Mouse (Mus musculus) myocyte (in vitro differentiated cells): ENCODE results near the gene Casp3. TPM values are rescaled to one million over a fixed set of nuclear protein-coding genes. Genes with fewer than 3 reads are reported as not detected.

Experiments used
- H3K27me3 ChIP-seq: one replicate; pipeline ENCODE4 v1.6.1; 2011; ENCODE audit not compliant: control insufficient read depth, insufficient read depth, insufficient read length
- H3K36me3 ChIP-seq: one replicate; pipeline ENCODE4 v1.6.1; 2011; ENCODE audit not compliant: control insufficient read depth, insufficient read depth
- H3K4me2 ChIP-seq: one replicate; pipeline ENCODE4 v1.6.1; 2011; ENCODE audit warnings: low read depth, control low read depth
- H3K4me3 ChIP-seq: one replicate; pipeline ENCODE4 v1.5.1; 2011; ENCODE audit warnings: mild to moderate bottlenecking, control low read depth, moderate library complexity
- H3K79me2 ChIP-seq: one replicate; pipeline ENCODE4 v1.6.1; 2011; ENCODE audit not compliant: control insufficient read depth, insufficient read depth
- H3ac ChIP-seq: one replicate; pipeline ENCODE4 v1.6.1; 2011; ENCODE audit not compliant: control insufficient read depth, insufficient read length
- CEBPB ChIP-seq: IDR thresholded peaks from 2 replicates; pipeline ENCODE4 v1.6.1; 2011; ENCODE audit warnings: mild to moderate bottlenecking, moderate library complexity; ENCODE audit not compliant: poor library complexity, insufficient read depth, severe bottlenecking
- E2F4 ChIP-seq: IDR thresholded peaks from one replicate; pipeline ENCODE4 v1.6.1; 2011; ENCODE audit warnings: mild to moderate bottlenecking, control low read depth, moderate library complexity; ENCODE audit not compliant: insufficient read depth
- MAX ChIP-seq: IDR thresholded peaks from one replicate; pipeline ENCODE4 v1.6.1; 2011; ENCODE audit warnings: low read depth, mild to moderate bottlenecking, control low read depth
- MYOD1 ChIP-seq, 3 experiments: IDR thresholded peaks; one replicate each; pipeline ENCODE4 v1.6.1; 2011; ENCODE audit warnings: control low read depth in 2 of 3, low read depth in 2 of 3, mild to moderate bottlenecking in 2 of 3, moderate library complexity in 1 of 3; ENCODE audit not compliant: insufficient read length in 2 of 3, control insufficient read depth in 1 of 3
- MYOG ChIP-seq, 3 experiments: IDR thresholded peaks; one replicate each; pipeline ENCODE4 v1.6.1; 2011; ENCODE audit warnings: control low read depth in 2 of 3, low read depth in 2 of 3, mild to moderate bottlenecking in 2 of 3; ENCODE audit not compliant: insufficient read length in 2 of 3, control insufficient read depth in 1 of 3, insufficient read depth in 1 of 3
- POLR2A ChIP-seq: IDR thresholded peaks from one replicate; pipeline ENCODE4 v1.6.1; 2011; ENCODE audit warnings: low read depth, mild to moderate bottlenecking, control low read depth, moderate library complexity; ENCODE audit not compliant: insufficient read length
- POLR2AphosphoS2 ChIP-seq: IDR thresholded peaks from one replicate; pipeline ENCODE4 v1.6.1; 2011; ENCODE audit warnings: low read depth, control low read depth; ENCODE audit not compliant: insufficient read length
- REST ChIP-seq: IDR thresholded peaks from one replicate; pipeline ENCODE4 v1.6.1; 2011; ENCODE audit warnings: mild to moderate bottlenecking, control low read depth, moderate library complexity; ENCODE audit not compliant: insufficient read depth, insufficient read length
- SRF ChIP-seq: IDR thresholded peaks from one replicate; pipeline ENCODE4 v1.6.1; 2011; ENCODE audit warnings: low read depth; ENCODE audit not compliant: control insufficient read depth, insufficient read length
- TCF12 ChIP-seq: IDR thresholded peaks from one replicate; pipeline ENCODE4 v1.6.1; 2011; ENCODE audit warnings: mild to moderate bottlenecking, control low read depth; ENCODE audit not compliant: poor library complexity, insufficient read depth, severe bottlenecking
- TCF3 ChIP-seq: IDR thresholded peaks from one replicate; pipeline ENCODE4 v1.6.1; 2011; ENCODE audit warnings: low read depth, control low read depth; ENCODE audit not compliant: insufficient read length
- USF1 ChIP-seq: IDR thresholded peaks from one replicate; pipeline ENCODE4 v1.6.1; 2011; ENCODE audit warnings: low read depth, mild to moderate bottlenecking, control low read depth, moderate library complexity
- polyA plus RNA-seq: library from polyadenylated mRNA; unstranded; fragments of >200 nt; fragmentation: generic; extraction: Trizol; gene quantifications from one replicate; pipeline ENCODE4 v1.2.1, GENCODE M21; 2012; ENCODE audit warnings: missing spikeins

Gene Casp3
- polyA plus RNA-seq, 1 experiment, result 24.9 TPM

DNA sequence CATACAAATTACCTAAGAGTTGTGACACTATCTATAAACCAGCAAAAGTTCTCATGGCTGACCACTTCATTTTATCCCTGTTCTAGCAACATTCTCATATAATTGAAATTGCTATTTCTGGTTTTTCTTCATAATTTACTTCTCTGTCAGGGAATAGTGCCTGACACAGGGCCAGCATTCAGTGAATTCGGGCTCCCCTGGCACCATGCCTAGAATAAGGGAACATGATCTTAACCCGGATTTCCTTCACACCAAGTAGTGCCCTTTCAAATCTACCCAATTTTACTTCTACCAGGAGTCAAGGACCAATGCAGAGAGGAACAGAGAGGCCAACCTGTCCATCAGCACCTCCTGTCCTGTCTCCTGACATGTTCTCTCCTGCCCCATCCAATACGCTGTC lies 31.5 kb upstream of the Casp3 start:
- H3K36me3 ChIP-seq, result no peaks in the 10 kb centered on the region
- no peak overlapping the region for H3K4me2 ChIP-seq
- no peak overlapping the region for H3K4me3 ChIP-seq
- H3ac ChIP-seq, result no peak overlapping the region
- no peaks in the 10 kb centered on the region for H3K27me3 ChIP-seq
- no peaks in the 10 kb centered on the region for H3K79me2 ChIP-seq
- TF ChIP-seq POLR2A, result no peak
- TF ChIP-seq TCF12, result no peak
- TF ChIP-seq MYOG (IDR thresholded peaks at IDR 0.05; ENCODE audit: control insufficient read depth in 1 of 3, insufficient read depth in 1 of 3, insufficient read length in 2 of 3, low read depth in 2 of 3), result no peak
- TF ChIP-seq POLR2AphosphoS2, result no peak
- TF ChIP-seq MAX, result no peak
- no peak for TF ChIP-seq CEBPB
- TF ChIP-seq TCF3, result no peak
- TF ChIP-seq E2F4, result no peak
- no peak for TF ChIP-seq SRF

DNA sequence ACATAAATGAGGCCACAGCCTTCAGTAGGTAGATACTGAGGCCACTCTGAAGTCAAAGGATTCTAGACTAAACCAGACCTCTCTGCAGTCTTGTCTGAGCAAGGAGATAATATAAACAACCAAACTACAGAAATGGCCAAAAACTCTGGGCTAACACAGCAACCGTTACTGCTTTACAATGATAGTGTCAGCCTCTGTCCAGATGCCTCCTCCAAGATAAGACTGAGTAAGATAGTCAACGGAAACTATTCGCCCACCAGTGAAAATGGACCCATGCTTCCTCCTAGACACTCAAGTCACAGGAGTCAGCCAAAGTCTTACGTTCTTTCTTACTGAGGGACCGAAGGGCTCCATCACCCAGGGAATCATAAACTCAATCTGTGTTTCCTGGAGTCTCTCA lies 29.2 kb upstream of the Casp3 start:
- no peak overlapping the region for H3K4me2 ChIP-seq
- no peaks in the 10 kb centered on the region for H3K27me3 ChIP-seq
- H3ac ChIP-seq, result no peak overlapping the region
- no peaks in the 10 kb centered on the region for H3K79me2 ChIP-seq
- H3K36me3 ChIP-seq, result no peaks in the 10 kb centered on the region
- no peak overlapping the region for H3K4me3 ChIP-seq
- TF ChIP-seq TCF12 (no peak), POLR2A (no peak), CEBPB (no peak), POLR2AphosphoS2 (no peak), REST (no peak), E2F4 (no peak), USF1 (no peak), SRF (no peak), MAX (no peak), TCF3 (no peak), MYOG (IDR thresholded peaks at IDR 0.05; ENCODE audit: control insufficient read depth in 1 of 3, insufficient read depth in 1 of 3, insufficient read length in 2 of 3, low read depth in 2 of 3) (no peak), MYOD1 (IDR thresholded peaks at IDR 0.05; ENCODE audit: control insufficient read depth in 1 of 3, insufficient read length in 2 of 3, low read depth in 2 of 3) (no peak)

DNA sequence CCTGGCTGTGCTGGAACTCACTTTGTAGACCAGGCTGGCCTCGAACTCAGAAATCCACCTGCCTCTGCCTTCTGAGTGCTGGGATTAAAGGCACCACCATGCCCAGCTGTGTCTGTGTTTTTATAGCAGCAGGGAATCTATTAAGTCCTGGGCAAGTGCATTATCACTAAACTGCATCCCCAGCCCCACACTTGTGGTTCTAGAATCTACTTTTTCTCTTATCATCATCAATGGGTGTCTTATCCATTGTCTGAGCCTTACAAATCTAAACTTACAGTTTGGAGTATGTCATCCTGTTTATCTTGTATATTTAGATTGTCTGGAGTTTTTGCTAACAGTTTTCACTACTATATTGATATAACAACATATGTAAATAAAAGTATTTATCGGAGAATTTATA lies 28.4 kb upstream of the Casp3 start:
- no peak overlapping the region for H3K4me2 ChIP-seq
- no peaks in the 10 kb centered on the region for H3K79me2 ChIP-seq
- no peaks in the 10 kb centered on the region for H3K27me3 ChIP-seq
- H3K36me3 ChIP-seq, result no peaks in the 10 kb centered on the region
- TF ChIP-seq MAX (no peak), SRF (no peak), E2F4 (no peak), POLR2AphosphoS2 (no peak), TCF3 (no peak), USF1 (no peak), CEBPB (no peak), POLR2A (no peak), MYOD1 (IDR thresholded peaks at IDR 0.05; ENCODE audit: control insufficient read depth in 1 of 3, insufficient read length in 2 of 3, low read depth in 2 of 3) (no peak), TCF12 (no peak), MYOG (IDR thresholded peaks at IDR 0.05; ENCODE audit: control insufficient read depth in 1 of 3, insufficient read depth in 1 of 3, insufficient read length in 2 of 3, low read depth in 2 of 3) (no peak), REST (no peak)
- no peak overlapping the region for H3ac ChIP-seq
- H3K4me3 ChIP-seq, result no peak overlapping the region

DNA sequence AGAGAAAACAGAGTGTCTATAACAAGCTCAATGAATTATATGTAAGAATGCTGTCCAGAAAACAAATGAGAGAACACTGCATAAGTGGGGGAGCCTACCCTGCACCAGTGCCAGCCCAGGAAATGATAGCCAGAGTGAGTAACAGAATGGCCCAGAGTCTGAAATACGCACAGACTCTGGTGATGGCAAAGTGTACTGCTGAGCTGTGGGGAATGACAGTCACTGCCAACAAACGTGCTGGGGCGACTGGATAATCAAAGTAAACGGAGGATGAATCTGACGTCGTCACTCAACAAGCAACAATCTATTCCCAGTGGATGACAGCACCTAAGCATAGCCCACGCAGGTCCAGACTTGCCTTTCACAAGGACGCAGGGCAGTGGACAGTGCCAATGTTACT lies 24.0 kb upstream of the Casp3 start:
- Histone ChIP-seq H3K27me3 (no peaks in the 10 kb centered on the region), H3K36me3 (no peaks in the 10 kb centered on the region), H3K4me2 (no peak overlapping the region), H3ac (no peak overlapping the region), H3K4me3 (no peak overlapping the region), H3K79me2 (no peaks in the 10 kb centered on the region)
- TF ChIP-seq TCF12 (no peak), MAX (no peak), REST (no peak), MYOD1 (IDR thresholded peaks at IDR 0.05; ENCODE audit: control insufficient read depth in 1 of 3, insufficient read length in 2 of 3, low read depth in 2 of 3) (no peak)

DNA sequence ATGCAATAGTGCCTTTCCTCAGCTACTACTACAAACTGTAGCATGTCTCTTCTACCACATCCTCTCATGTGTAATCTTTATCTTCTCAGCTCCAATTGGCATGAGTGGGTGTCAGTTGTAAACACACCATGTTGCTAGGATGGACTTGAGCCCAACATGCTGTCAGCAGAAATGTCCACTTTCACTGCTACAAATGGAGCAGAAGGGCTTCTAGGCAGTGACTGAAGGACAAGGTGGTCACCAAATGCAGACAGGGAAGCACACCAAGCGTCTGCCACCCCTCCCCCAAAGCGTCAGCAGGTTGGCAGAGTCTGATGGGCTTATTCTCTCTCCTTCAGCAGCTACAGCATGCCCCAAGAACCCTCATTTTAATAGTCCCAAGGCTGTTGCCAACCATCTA lies 23.3 kb upstream of the Casp3 start:
- Histone ChIP-seq H3K36me3 (no peaks in the 10 kb centered on the region), H3K79me2 (no peaks in the 10 kb centered on the region), H3ac (no peak overlapping the region), H3K27me3 (no peaks in the 10 kb centered on the region), H3K4me2 (no peak overlapping the region), H3K4me3 (no peak overlapping the region)
- TF ChIP-seq POLR2A (no peak), USF1 (no peak), MAX (no peak)

DNA sequence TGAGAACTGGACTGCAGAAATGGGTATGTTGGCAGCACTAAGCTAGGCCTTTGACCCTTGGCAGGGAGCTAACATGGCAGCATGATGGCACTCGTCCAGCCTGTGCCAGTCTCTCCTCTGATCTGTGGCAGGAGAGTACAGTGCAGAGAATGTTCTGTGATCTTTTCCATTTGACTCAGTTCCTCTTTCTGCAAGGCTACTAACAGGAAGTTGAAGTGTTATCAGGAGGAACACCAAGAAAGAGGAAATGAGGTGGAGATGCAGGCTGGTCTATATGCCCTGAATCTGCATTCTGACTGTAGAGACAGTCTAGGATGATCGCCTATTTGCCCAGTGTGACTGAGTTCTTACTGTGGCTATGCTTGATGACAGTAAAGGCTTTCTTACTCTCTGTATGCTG lies 21.5 kb upstream of the Casp3 start:
- Histone ChIP-seq H3K79me2 (no peaks in the 10 kb centered on the region), H3K36me3 (no peaks in the 10 kb centered on the region), H3K27me3 (no peaks in the 10 kb centered on the region), H3K4me2 (no peak overlapping the region), H3ac (no peak overlapping the region), H3K4me3 (no peak overlapping the region)
- TF ChIP-seq CEBPB (no peak), USF1 (no peak), SRF (no peak), POLR2A (no peak), E2F4 (no peak), TCF3 (no peak)
